Mouse (Mus musculus) cerebellum, adult 2 months (tissue): ENCODE measurements around the gene Fam173a.

Experiments
- CTCF ChIP-seq: fragments of 200-500 bp; IDR thresholded peaks from 2 replicates; pipeline ENCODE4 v1.5.1; 2011; ENCODE audit warnings: low read depth, mild to moderate bottlenecking, control low read depth, low read length, moderate library complexity, borderline replicate concordance; ENCODE audit not compliant: insufficient read depth
- POLR2A ChIP-seq: fragments of 200-500 bp; IDR thresholded peaks from 2 replicates; pipeline ENCODE4 v1.6.1; 2011; ENCODE audit warnings: low read length, control low read depth, borderline replicate concordance; ENCODE audit not compliant: insufficient read depth

GRCm38 (mm10) chr17:25835816-25836215, 43.1 kb upstream of the Fam173a start:
- no peak for TF ChIP-seq CTCF
- TF ChIP-seq POLR2A = no peak
